Mouse (Mus musculus) limb, embryonic 15.5 days (tissue): ENCODE measurements at regions not wholly inside any gene's neighbourhood (a gene's known extent, or its start where the extent isn't known, plus 50 kb on each side); places are given as distances from the start of the nearest gene placed in this dataset.

Source experiments
- ATAC-seq: fragments of 200-750 bp; cut with Nextera tagmentation; 2 replicates; pipeline ENCODE4 v1.8.0; 2017; ENCODE audit warnings: low read depth, moderate TSS enrichment; ENCODE audit not compliant: insufficient number of reproducible peaks, low FRiP score, low TSS enrichment
- H3K27ac ChIP-seq: fragments of 300-500 bp; sonication (generic); 2 replicates; pipeline ENCODE4 v1.5.1; 2015; ENCODE audit warnings: moderate library complexity, mild to moderate bottlenecking, inconsistent platforms
- H3K27me3 ChIP-seq: fragments of 300-500 bp; sonication (generic); 2 replicates; pipeline ENCODE4 v1.6.1; 2015; ENCODE audit warnings: inconsistent platforms
- H3K36me3 ChIP-seq: fragments of 300-500 bp; sonication (generic); 2 replicates; pipeline ENCODE4 v1.6.1; 2015; ENCODE audit warnings: inconsistent platforms
- H3K4me1 ChIP-seq: fragments of 300-500 bp; sonication (generic); 2 replicates; pipeline ENCODE4 v1.6.1; 2015; ENCODE audit warnings: inconsistent platforms
- H3K4me2 ChIP-seq: fragments of 300-500 bp; sonication (generic); 2 replicates; pipeline ENCODE4 v1.6.1; 2015; ENCODE audit warnings: mild to moderate bottlenecking, inconsistent platforms
- H3K4me3 ChIP-seq: fragments of 300-500 bp; sonication (generic); 2 replicates; pipeline ENCODE4 v1.5.1; 2015; ENCODE audit warnings: mild to moderate bottlenecking, inconsistent platforms
- H3K9ac ChIP-seq: fragments of 300-500 bp; sonication (generic); 2 replicates; pipeline ENCODE4 v1.6.1; 2015; ENCODE audit warnings: inconsistent platforms
- H3K9me3 ChIP-seq: fragments of 300-500 bp; sonication (generic); 2 replicates; pipeline ENCODE4 v1.6.1; 2016; ENCODE audit warnings: inconsistent platforms
- WGBS: fragments of 180-500 bp; shearing (Covaris S2); methylation state at CpG from one replicate; pipeline ENCODE4 v1.1.7; 2015; 5-methylcytosine and 5-hydroxymethylcytosine counted together

GRCm38 (mm10) chr6:99990604-99991003 is 264.4 kb upstream of the Prok2 start:
- Histone ChIP-seq H3K27ac (no peak overlapping the region), H3K9ac (no peak overlapping the region), H3K9me3 (no peaks in the 10 kb centered on the region), H3K4me3 (no peak overlapping the region), H3K4me2 (no peak overlapping the region), H3K4me1 (peaks cover 27% of the 10 kb centered on the region), H3K36me3 (no peaks in the 10 kb centered on the region), H3K27me3 (peaks cover 11% of the 10 kb centered on the region)
- WGBS, result 80% methylated on average over 6 of the region's 6 CpGs
- no peak for ATAC-seq

GRCm38 (mm10) chr6:99986449-99986848 is 260.3 kb upstream of the Prok2 start:
- H3K36me3 ChIP-seq, result no peaks in the 10 kb centered on the region
- no peak overlapping the region for H3K4me3 ChIP-seq
- ATAC-seq, result no peak
- no peak overlapping the region for H3K27ac ChIP-seq
- peaks cover 14% of the 10 kb centered on the region for H3K27me3 ChIP-seq
- H3K4me1 ChIP-seq, result peaks cover 29% of the 10 kb centered on the region
- H3K4me2 ChIP-seq, result no peak overlapping the region
- H3K9ac ChIP-seq, result no peak overlapping the region
- 90% methylated on average over 3 of the region's 3 CpGs for WGBS
- H3K9me3 ChIP-seq, result no peaks in the 10 kb centered on the region

DNA sequence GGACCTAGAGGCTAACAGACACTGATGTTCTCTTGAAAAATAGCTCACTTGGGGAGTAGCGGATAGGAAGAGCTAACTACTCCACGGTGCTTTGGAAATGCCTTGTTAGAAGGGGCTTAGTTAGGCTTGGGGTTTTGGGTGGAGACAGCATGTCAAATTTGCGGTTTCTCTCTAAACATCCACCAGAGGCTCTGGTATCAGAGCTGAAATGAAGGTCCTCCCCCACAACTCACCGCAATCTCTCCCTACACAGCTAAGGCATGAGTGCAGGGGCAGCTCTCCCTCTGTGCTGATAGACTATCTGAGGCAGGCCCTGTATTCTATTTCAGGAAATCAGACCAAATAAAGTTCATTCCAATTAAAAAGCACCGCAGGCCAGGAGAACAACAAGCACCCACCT is 259.1 kb upstream of the Prok2 start:
- Histone ChIP-seq H3K4me2 (no peak overlapping the region), H3K9ac (no peak overlapping the region), H3K27ac (no peak overlapping the region), H3K4me1 (peaks cover 21% of the 10 kb centered on the region), H3K27me3 (peaks cover 14% of the 10 kb centered on the region), H3K9me3 (no peaks in the 10 kb centered on the region), H3K4me3 (no peak overlapping the region), H3K36me3 (no peaks in the 10 kb centered on the region)
- ATAC-seq, result no peak
- 42% methylated on average over 5 of the region's 5 CpGs for WGBS

GRCm38 (mm10) chr6:99984856-99985224 is 258.6 kb upstream of the Prok2 start:
- Histone ChIP-seq H3K36me3 (no peaks in the 10 kb centered on the region), H3K27me3 (peaks cover 14% of the 10 kb centered on the region), H3K4me2 (no peak overlapping the region), H3K9me3 (no peaks in the 10 kb centered on the region), H3K4me1 (peaks cover 21% of the 10 kb centered on the region), H3K9ac (no peak overlapping the region), H3K27ac (peak overlapping the region; percentile 1; the same call in 1 of the 2 replicates), H3K4me3 (no peak overlapping the region)
- WGBS, result 27% methylated on average over 10 of the region's 10 CpGs
- no peak for ATAC-seq

DNA sequence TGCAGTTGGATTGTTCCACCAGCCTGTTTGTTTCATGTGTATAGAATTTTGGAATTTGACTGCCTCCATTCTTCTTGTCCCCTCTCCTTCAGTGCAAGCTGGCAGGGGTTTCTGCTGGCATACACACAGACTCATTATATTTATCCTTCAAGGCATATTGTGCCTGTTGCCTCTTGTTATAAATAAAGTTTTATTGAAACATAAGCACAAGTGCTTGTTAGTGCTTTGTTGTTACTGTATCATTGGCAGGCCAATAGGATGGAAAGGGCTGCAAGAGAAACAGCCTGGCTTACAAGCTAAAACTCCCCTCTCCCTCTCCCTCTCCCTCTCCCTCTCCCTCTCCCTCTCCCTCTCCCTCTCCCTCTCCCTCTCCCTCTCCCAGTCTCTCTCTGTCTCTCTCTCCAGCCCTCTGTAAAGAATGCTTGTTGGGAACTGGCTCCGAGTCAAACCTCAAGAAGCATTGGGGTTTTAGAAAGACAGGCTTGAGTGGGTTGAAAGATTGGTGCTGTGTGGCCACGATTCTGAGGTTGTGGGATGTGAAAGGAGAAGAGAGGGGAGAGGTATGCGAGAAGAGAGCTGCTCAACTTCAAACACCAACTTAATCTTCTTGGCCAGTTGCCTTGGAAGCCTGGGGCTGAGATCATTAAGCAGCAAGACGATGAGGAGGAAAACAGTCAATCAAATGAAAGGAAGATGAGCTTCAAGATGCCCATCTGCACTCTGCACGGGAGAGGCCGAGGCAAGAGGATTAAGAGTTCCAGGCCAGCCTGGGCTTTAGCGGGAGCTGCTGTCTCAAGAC is 258.1 kb upstream of the Prok2 start:
- Histone ChIP-seq H3K27ac (peak overlapping the region; percentile 1; the same call in 1 of the 2 replicates), H3K27me3 (peaks cover 20% of the 10 kb centered on the region), H3K9ac (no peak overlapping the region), H3K4me1 (peaks cover 21% of the 10 kb centered on the region), H3K9me3 (no peaks in the 10 kb centered on the region), H3K4me3 (no peak overlapping the region), H3K36me3 (no peaks in the 10 kb centered on the region), H3K4me2 (no peak overlapping the region)
- 15% methylated on average over 7 of the region's 7 CpGs for WGBS
- 0 out of 2 replicates have a peak, but pooled peaks have one; percentile 36 for ATAC-seq

DNA sequence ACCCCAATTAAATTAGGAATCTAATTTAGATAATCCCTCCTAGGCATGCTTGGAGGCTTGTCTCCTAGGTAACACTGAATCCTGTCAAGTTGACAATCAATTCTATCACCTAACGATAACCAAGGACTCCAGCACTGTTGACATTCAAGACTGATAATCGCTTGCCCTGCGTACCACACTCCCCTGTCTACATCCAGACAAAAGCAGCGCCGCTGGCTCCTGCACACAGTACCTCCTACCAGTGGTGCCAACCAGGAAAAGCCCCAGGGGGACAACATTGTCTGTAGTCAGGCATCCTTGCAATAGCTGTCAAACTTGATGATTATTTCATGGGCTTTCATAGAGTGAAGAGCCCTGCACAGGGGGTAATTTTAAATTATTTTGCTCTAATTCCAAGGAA is 253.4 kb upstream of the Prok2 start:
- no peak overlapping the region for H3K9ac ChIP-seq
- H3K36me3 ChIP-seq, result no peaks in the 10 kb centered on the region
- H3K9me3 ChIP-seq, result no peaks in the 10 kb centered on the region
- ATAC-seq, result no peak
- peaks cover 3% of the 10 kb centered on the region for H3K4me1 ChIP-seq
- H3K4me2 ChIP-seq, result no peak overlapping the region
- no peak overlapping the region for H3K27ac ChIP-seq
- WGBS, result 73% methylated on average over 5 of the region's 5 CpGs
- 0 out of 2 replicates have a peak, but pooled peaks cover 13% of the 10 kb centered on the region for H3K27me3 ChIP-seq
- no peak overlapping the region for H3K4me3 ChIP-seq

- Histone ChIP-seq H3K36me3 (no peaks in the 10 kb centered on the region), H3K4me3 (no peak overlapping the region), H3K9ac (no peak overlapping the region), H3K9me3 (no peaks in the 10 kb centered on the region), H3K27ac (no peak overlapping the region), H3K4me1 (no peaks in the 10 kb centered on the region), H3K4me2 (no peak overlapping the region), H3K27me3 (0 out of 2 replicates have a peak, but pooled peaks cover 12% of the 10 kb centered on the region)
- 73% methylated on average over 6 of the region's 6 CpGs for WGBS
- no peak for ATAC-seq
Measured at GRCm38 (mm10) chr6:99978164-99978746, 252.1 kb upstream of the Prok2 start.

DNA sequence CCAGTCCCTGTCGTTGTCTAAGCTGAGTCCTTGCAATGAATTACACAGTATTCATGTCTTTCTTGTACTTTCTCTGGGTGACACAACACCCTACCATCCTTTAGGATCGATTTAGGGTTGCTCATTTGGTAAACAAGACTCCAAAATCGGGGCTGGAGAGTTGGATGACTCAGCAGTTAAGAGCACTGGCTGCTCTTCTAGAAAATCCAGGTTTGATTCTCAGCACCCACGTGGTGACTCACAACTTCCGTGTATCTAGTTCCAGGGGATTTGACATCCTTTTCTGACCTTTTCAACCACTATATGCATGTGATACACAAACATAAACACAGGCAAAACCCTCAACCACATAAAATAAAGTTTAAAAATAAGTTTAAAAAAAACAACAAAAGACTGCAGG is 250.0 kb upstream of the Prok2 start:
- Histone ChIP-seq H3K27me3 (0 out of 2 replicates have a peak, but pooled peaks cover 12% of the 10 kb centered on the region), H3K9ac (no peak overlapping the region), H3K36me3 (no peaks in the 10 kb centered on the region), H3K4me1 (peaks cover 5% of the 10 kb centered on the region; the same call in 1 of the 2 replicates), H3K4me2 (no peak overlapping the region), H3K27ac (no peak overlapping the region), H3K9me3 (no peaks in the 10 kb centered on the region), H3K4me3 (no peak overlapping the region)
- ATAC-seq, result no peak
- WGBS, result 65% methylated on average over 5 of the region's 5 CpGs

GRCm38 (mm10) chr6:99975486-99975885 is 249.3 kb upstream of the Prok2 start:
- no peaks in the 10 kb centered on the region for H3K36me3 ChIP-seq
- H3K4me2 ChIP-seq, result no peak overlapping the region
- H3K27ac ChIP-seq, result no peak overlapping the region
- H3K9me3 ChIP-seq, result no peaks in the 10 kb centered on the region
- ATAC-seq, result no peak
- 66% methylated on average over 7 of the region's 7 CpGs for WGBS
- H3K4me1 ChIP-seq, result peaks cover 5% of the 10 kb centered on the region; the same call in 1 of the 2 replicates
- H3K9ac ChIP-seq, result no peak overlapping the region
- 0 out of 2 replicates have a peak, but pooled peaks cover 12% of the 10 kb centered on the region for H3K27me3 ChIP-seq
- H3K4me3 ChIP-seq, result no peak overlapping the region

DNA sequence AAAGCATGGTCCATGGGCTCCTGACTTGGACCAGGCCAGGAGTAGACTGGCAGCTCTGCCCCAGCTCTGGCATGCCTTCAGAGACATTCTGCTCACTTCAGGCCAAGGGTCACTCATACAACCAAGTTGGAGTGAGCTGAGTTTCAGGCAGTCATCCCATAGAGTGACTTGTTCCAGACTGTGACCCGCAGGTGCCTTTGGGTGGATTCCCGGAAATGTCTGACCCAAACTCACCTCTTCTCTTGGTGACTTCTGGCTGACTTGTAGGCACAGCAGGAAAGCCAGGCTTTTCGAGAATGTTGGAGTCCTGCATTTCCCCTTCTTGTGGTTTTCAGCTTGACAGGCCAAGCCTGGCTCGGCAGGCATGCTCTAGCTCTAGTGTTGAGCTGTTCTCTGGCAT is 248.3 kb upstream of the Prok2 start:
- no peaks in the 10 kb centered on the region for H3K9me3 ChIP-seq
- 0 out of 2 replicates have a peak, but pooled peaks cover 9% of the 10 kb centered on the region for H3K27me3 ChIP-seq
- H3K4me1 ChIP-seq, result peaks cover 5% of the 10 kb centered on the region; the same call in 1 of the 2 replicates
- no peak for ATAC-seq
- no peak overlapping the region for H3K4me2 ChIP-seq
- no peak overlapping the region for H3K9ac ChIP-seq
- 67% methylated on average over 4 of the region's 4 CpGs for WGBS
- no peaks in the 10 kb centered on the region for H3K36me3 ChIP-seq
- H3K27ac ChIP-seq, result no peak overlapping the region
- no peak overlapping the region for H3K4me3 ChIP-seq

- peaks cover 12% of the 10 kb centered on the region; the same call in 1 of the 2 replicates for H3K4me1 ChIP-seq
- H3K4me2 ChIP-seq, result no peak overlapping the region
- no peak for ATAC-seq
- no peak overlapping the region for H3K4me3 ChIP-seq
- no peaks in the 10 kb centered on the region for H3K36me3 ChIP-seq
- no peak overlapping the region for H3K27ac ChIP-seq
- H3K27me3 ChIP-seq, result no peaks in the 10 kb centered on the region
- WGBS, result 44% methylated on average over 9 of the region's 9 CpGs
- H3K9ac ChIP-seq, result no peak overlapping the region
- no peaks in the 10 kb centered on the region for H3K9me3 ChIP-seq
Measured at GRCm38 (mm10) chr6:99971376-99971775, 245.2 kb upstream of the Prok2 start.

GRCm38 (mm10) chr6:99968889-99969288 is 242.7 kb upstream of the Prok2 start:
- Histone ChIP-seq H3K27me3 (no peaks in the 10 kb centered on the region), H3K27ac (no peak overlapping the region), H3K9me3 (no peaks in the 10 kb centered on the region), H3K9ac (no peak overlapping the region), H3K36me3 (no peaks in the 10 kb centered on the region), H3K4me3 (no peak overlapping the region), H3K4me1 (peaks cover 12% of the 10 kb centered on the region; the same call in 1 of the 2 replicates), H3K4me2 (no peak overlapping the region)
- 63% methylated on average over 5 of the region's 5 CpGs for WGBS
- ATAC-seq, result no peak
